11 mouse cellular contexts compared by ENCODE assay signal in the genomic region with DNA sequence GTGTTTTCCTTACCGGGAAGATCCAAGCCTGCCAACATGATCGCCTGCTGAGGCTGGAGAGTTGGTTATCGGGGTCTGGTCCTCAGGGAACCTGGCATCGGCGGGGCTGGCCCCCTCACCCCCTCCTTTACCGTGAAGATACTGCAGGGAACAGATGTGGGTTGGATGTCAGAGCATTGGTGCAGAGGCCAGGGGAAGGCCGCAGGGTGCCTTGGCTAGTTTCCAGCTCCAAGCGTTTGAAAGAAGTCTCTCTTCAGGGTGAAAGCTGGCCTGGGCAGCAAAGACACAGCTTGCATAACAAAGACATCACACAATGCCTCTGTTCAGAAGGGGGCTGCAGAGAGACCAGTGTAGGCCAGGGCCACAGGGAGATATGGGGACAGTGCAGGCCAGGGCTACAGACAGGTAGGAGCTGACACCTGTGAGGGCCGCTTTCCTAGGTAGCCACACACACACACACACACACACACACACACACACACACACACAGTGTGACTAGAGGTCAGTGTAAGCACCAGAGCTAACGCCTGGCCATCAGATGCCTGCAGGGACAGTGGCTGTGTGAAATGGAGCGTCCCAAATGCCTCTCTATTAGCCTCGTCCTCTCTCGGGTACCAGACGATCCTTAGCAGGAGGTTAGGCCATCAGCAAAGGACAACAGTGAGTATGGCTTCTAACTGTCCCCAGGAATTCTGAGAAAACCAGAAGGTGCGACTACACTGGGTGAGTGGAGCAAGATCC. TPM values are rescaled to one million over a fixed set of nuclear protein-coding genes. Genes with fewer than 3 reads are reported as not detected.
DNase-seq lines count a peak whose midpoint lies in the region; ATAC-seq and TF ChIP-seq lines count a peak whose summit lies in the region.
"Had no signal": no experiment of that assay in that cellular context is flagged by ENCODE, and none has a peak within 500 bp of the region (broad histone marks: within the 10 kb centered on the region; RNA-seq: fewer than 3 reads in every experiment).

No protein-coding gene starts in this region.

- ATAC-seq in lung, embryonic 14.5 days (ENCODE audit: insufficient read depth), result no peak
- ATAC-seq in lung, postnatal 0 days, result no peak
- peak; percentile 72 for ATAC-seq in forebrain, embryonic 15.5 days (replicated peaks)
- ATAC-seq in neural tube, embryonic 12.5 days (ENCODE audit: low FRiP score, low read depth), result peak; percentile 76
- ATAC-seq: Patski had no signal

- TF ChIP-seq EP300 in lung, postnatal 0 days (IDR thresholded peaks at IDR 0.05), result no peak

- 31% methylated on average over 15 of the region's 15 CpGs for WGBS in lung, embryonic 14.5 days
- WGBS in lung, postnatal 0 days, result 39% methylated on average over 15 of the region's 15 CpGs
- 11% methylated on average over 15 of the region's 15 CpGs for WGBS in forebrain, embryonic 15.5 days
- 9% methylated on average over 14 of the region's 15 CpGs for WGBS in neural tube, embryonic 12.5 days

- H3K9me3 ChIP-seq in lung, embryonic 14.5 days (ENCODE audit: low read depth, low read length), result no peaks in the 10 kb centered on the region
- H3K9me3 ChIP-seq in lung, postnatal 0 days (ENCODE audit: low read length), result no peaks in the 10 kb centered on the region
- H3K9me3 ChIP-seq in forebrain, embryonic 15.5 days, result no peaks in the 10 kb centered on the region
- H3K9me3 ChIP-seq in neural tube, embryonic 12.5 days, result no peaks in the 10 kb centered on the region
- H3K9me3 ChIP-seq: limb, embryonic 13.5 days had no signal

- no peaks in the 10 kb centered on the region for H3K36me3 ChIP-seq in lung, embryonic 14.5 days (ENCODE audit: insufficient read depth)
- H3K36me3 ChIP-seq in lung, postnatal 0 days (ENCODE audit: insufficient read depth, low read length), result no peaks in the 10 kb centered on the region
- H3K36me3 ChIP-seq in forebrain, embryonic 15.5 days, result no peaks in the 10 kb centered on the region
- no peaks in the 10 kb centered on the region for H3K36me3 ChIP-seq in neural tube, embryonic 12.5 days
- H3K36me3 ChIP-seq: limb, embryonic 13.5 days had no signal

- H3K27me3 ChIP-seq in lung, embryonic 14.5 days (ENCODE audit: insufficient read depth, low read length), result no peaks in the 10 kb centered on the region
- no peaks in the 10 kb centered on the region for H3K27me3 ChIP-seq in lung, postnatal 0 days (replicated peaks; ENCODE audit: insufficient read depth, low read length)
- no peaks in the 10 kb centered on the region for H3K27me3 ChIP-seq in forebrain, embryonic 15.5 days
- H3K27me3 ChIP-seq in neural tube, embryonic 12.5 days (replicated peaks), result no peaks in the 10 kb centered on the region; the same call in 1 of the 2 replicates
- H3K27me3 ChIP-seq: limb, embryonic 13.5 days; Patski had no signal

- H3K4me2 ChIP-seq in lung, embryonic 14.5 days, result 0 out of 2 replicates have a peak overlapping the region, but pooled peaks have one; percentile 12
- no peak overlapping the region for H3K4me2 ChIP-seq in lung, postnatal 0 days (replicated peaks; ENCODE audit: low read depth, low read length)
- H3K4me2 ChIP-seq in forebrain, embryonic 15.5 days (replicated peaks), result no peak overlapping the region
- H3K4me2 ChIP-seq in neural tube, embryonic 12.5 days (replicated peaks), result peak overlapping the region; percentile 32
- H3K4me2 ChIP-seq: limb, embryonic 13.5 days had no signal

- H3K4me3 ChIP-seq in lung, embryonic 14.5 days (ENCODE audit: low read depth, low read length), result no peak overlapping the region
- H3K4me3 ChIP-seq in lung, postnatal 0 days (ENCODE audit: low read depth, low read length), result no peak overlapping the region
- H3K4me3 ChIP-seq in forebrain, embryonic 15.5 days, result no peak overlapping the region
- no peak overlapping the region for H3K4me3 ChIP-seq in neural tube, embryonic 12.5 days
- H3K4me3 ChIP-seq: limb, embryonic 13.5 days had no signal

- no peak overlapping the region for H3K27ac ChIP-seq in lung, embryonic 14.5 days (ENCODE audit: low read depth)
- no peak overlapping the region for H3K27ac ChIP-seq in lung, postnatal 0 days (ENCODE audit: low read length)
- peak overlapping the region; percentile 44 for H3K27ac ChIP-seq in forebrain, embryonic 15.5 days (replicated peaks)
- H3K27ac ChIP-seq in neural tube, embryonic 12.5 days, result peak overlapping the region; percentile 57
- H3K27ac ChIP-seq: limb, embryonic 13.5 days had no signal

- TF ChIP-seq CTCF in lung, embryonic 14.5 days (IDR thresholded peaks at IDR 0.05; ENCODE audit: low read depth), result no peak
- TF ChIP-seq CTCF in lung, postnatal 0 days (IDR thresholded peaks at IDR 0.05), result no peak

- no peak for DNase-seq in lung, embryonic 14.5 days
- DNase-seq in lung, postnatal 0 days (ENCODE audit: low spot score), result no peak
- peak; percentile 71 to 73 for DNase-seq in layer of hippocampus, postnatal 36 days
- no peak for DNase-seq in thymus, postnatal 14 days
- no peak for DNase-seq in kidney, postnatal 14 days
- DNase-seq in spleen, postnatal 14 days (ENCODE audit: low spot score in 2 of 2), result no peak

- H3K4me1 ChIP-seq in lung, embryonic 14.5 days (ENCODE audit: insufficient read depth), result peaks cover 3% of the 10 kb centered on the region; the same call in 1 of the 2 replicates
- H3K4me1 ChIP-seq in lung, postnatal 0 days (ENCODE audit: insufficient read depth, low read depth, low read length), result peaks cover 3% of the 10 kb centered on the region; the same call in 1 of the 2 replicates
- H3K4me1 ChIP-seq in forebrain, embryonic 15.5 days, result peaks cover 20% of the 10 kb centered on the region
- H3K4me1 ChIP-seq in neural tube, embryonic 12.5 days, result peaks cover 45% of the 10 kb centered on the region

- H3K9ac ChIP-seq in lung, embryonic 14.5 days, result no peak overlapping the region
- no peak overlapping the region for H3K9ac ChIP-seq in lung, postnatal 0 days (replicated peaks; ENCODE audit: low read depth)
- H3K9ac ChIP-seq in forebrain, embryonic 15.5 days (replicated peaks), result no peak overlapping the region
- peak overlapping the region; percentile 33; the same call in 1 of the 2 replicates for H3K9ac ChIP-seq in neural tube, embryonic 12.5 days
- H3K9ac ChIP-seq: limb, embryonic 13.5 days had no signal

RNA-seq across cellular contexts. Expression of gene Hhatl, which starts 17.9 kb away (rescaled TPM):
- polyA plus RNA-seq in lung, embryonic 14.5 days (2014; fragmentation: Nextera tagmentation; extraction: Ambion mirVana), result 0.34 and 0.91 TPM in 2 replicates
- polyA plus RNA-seq in lung, postnatal 0 days (2015; fragmentation: Nextera tagmentation; extraction: Ambion mirVana), result 0.73 and 1.0 TPM in 2 replicates
- polyA plus RNA-seq in forebrain, embryonic 15.5 days (2015; fragmentation: Nextera tagmentation; extraction: Ambion mirVana), result 0.25 TPM in 1 of 2 replicates, not detected in the other
- 10 to 100 TPM; 14.6 to 15.9 TPM for total RNA-seq in layer of hippocampus, postnatal 36 days (2021)
- polyA plus RNA-seq in neural tube, embryonic 12.5 days (2016; fragmentation: Nextera tagmentation; extraction: Ambion mirVana), result not detected in 2 replicates
- polyA plus RNA-seq: Patski had no signal

RNA-seq across cellular contexts. Expression of gene Ccdc13, which starts 29.0 kb away (rescaled TPM):
- 0.39 and 0.78 TPM in 2 replicates for polyA plus RNA-seq in lung, embryonic 14.5 days (2014; fragmentation: Nextera tagmentation; extraction: Ambion mirVana)
- 1.8 and 2.0 TPM in 2 replicates for polyA plus RNA-seq in lung, postnatal 0 days (2015; fragmentation: Nextera tagmentation; extraction: Ambion mirVana)
- 1.9 and 3.0 TPM in 2 replicates for polyA plus RNA-seq in forebrain, embryonic 15.5 days (2015; fragmentation: Nextera tagmentation; extraction: Ambion mirVana)
- 1 to 10 TPM; 7.5 to 9.7 TPM for total RNA-seq in layer of hippocampus, postnatal 36 days (2021)
- 4.0 and 4.8 TPM in 2 replicates for polyA plus RNA-seq in neural tube, embryonic 12.5 days (2016; fragmentation: Nextera tagmentation; extraction: Ambion mirVana)

RNA-seq across cellular contexts. Expression of gene Klhl40, which starts 32.8 kb away (rescaled TPM):
- polyA plus RNA-seq in lung, embryonic 14.5 days (2014; fragmentation: Nextera tagmentation; extraction: Ambion mirVana), result 0.17 and 0.30 TPM in 2 replicates
- 0.05 TPM in 1 of 2 replicates, not detected in the other for polyA plus RNA-seq in lung, postnatal 0 days (2015; fragmentation: Nextera tagmentation; extraction: Ambion mirVana)
- polyA plus RNA-seq in forebrain, embryonic 15.5 days (2015; fragmentation: Nextera tagmentation; extraction: Ambion mirVana), result 0.50 and 0.69 TPM in 2 replicates
- total RNA-seq in layer of hippocampus, postnatal 36 days (2021), result 1 to 10 TPM; 2.8 to 3.5 TPM
- 2.1 and 2.8 TPM in 2 replicates for polyA plus RNA-seq in neural tube, embryonic 12.5 days (2016; fragmentation: Nextera tagmentation; extraction: Ambion mirVana)
- polyA plus RNA-seq: Patski; small intestine, adult 2 months had no signal

RNA-seq across cellular contexts. Expression of gene Higd1a, which starts 47.9 kb away (rescaled TPM):
- 163 and 169 TPM in 2 replicates for polyA plus RNA-seq in lung, embryonic 14.5 days (2014; fragmentation: Nextera tagmentation; extraction: Ambion mirVana)
- polyA plus RNA-seq in lung, postnatal 0 days (2015; fragmentation: Nextera tagmentation; extraction: Ambion mirVana), result 164 and 206 TPM in 2 replicates
- 124 and 129 TPM in 2 replicates for polyA plus RNA-seq in forebrain, embryonic 15.5 days (2015; fragmentation: Nextera tagmentation; extraction: Ambion mirVana)
- total RNA-seq in layer of hippocampus, postnatal 36 days (2021), result 10 to 100 TPM; 90.4 to 93.2 TPM
- 134 and 147 TPM in 2 replicates for polyA plus RNA-seq in neural tube, embryonic 12.5 days (2016; fragmentation: Nextera tagmentation; extraction: Ambion mirVana)

RNA-seq across cellular contexts. Expression of gene Zfp651, which starts 51.1 kb away (rescaled TPM):
- polyA plus RNA-seq in lung, embryonic 14.5 days (2014; fragmentation: Nextera tagmentation; extraction: Ambion mirVana), result 13.6 and 13.8 TPM in 2 replicates
- polyA plus RNA-seq in lung, postnatal 0 days (2015; fragmentation: Nextera tagmentation; extraction: Ambion mirVana), result 10.7 and 11.2 TPM in 2 replicates
- 20.1 and 20.6 TPM in 2 replicates for polyA plus RNA-seq in forebrain, embryonic 15.5 days (2015; fragmentation: Nextera tagmentation; extraction: Ambion mirVana)
- 100 to 1,000 TPM; 105 to 106 TPM for total RNA-seq in layer of hippocampus, postnatal 36 days (2021)
- polyA plus RNA-seq in neural tube, embryonic 12.5 days (2016; fragmentation: Nextera tagmentation; extraction: Ambion mirVana), result 13.1 and 19.2 TPM in 2 replicates

Comparison
In these comparisons a context has a peak if more than half of its experiments do, and no peak if none do; other contexts are left out.
1. H3K4me2 ChIP-seq: peak in lung, embryonic 14.5 days (single experiment) and neural tube, embryonic 12.5 days (single experiment); none in lung, postnatal 0 days (single experiment) and forebrain, embryonic 15.5 days (single experiment).
2. ATAC-seq: peak in forebrain, embryonic 15.5 days (single experiment) and neural tube, embryonic 12.5 days (single experiment); none in lung, embryonic 14.5 days (single experiment) and lung, postnatal 0 days (single experiment).
3. DNase-seq: peak in layer of hippocampus, postnatal 36 days (2 of 2); none in lung, embryonic 14.5 days (single experiment), lung, postnatal 0 days (single experiment), thymus, postnatal 14 days (single experiment), kidney, postnatal 14 days (single experiment) and spleen, postnatal 14 days (0 of 2).
4. H3K27ac ChIP-seq: peak in forebrain, embryonic 15.5 days (single experiment) and neural tube, embryonic 12.5 days (single experiment); none in lung, embryonic 14.5 days (single experiment) and lung, postnatal 0 days (single experiment).